Mouse (Mus musculus): ENCODE measurements around the gene Ticrr. TPM values are rescaled to one million over a fixed set of nuclear protein-coding genes. Genes with fewer than 3 reads are reported as not detected.

The Ticrr gene
- total RNA-seq, 2 experiments from 2014 or later: 0.11 TPM; not detected in 1

- no peak overlapping the region for H3K27ac ChIP-seq
- DNase-seq (ENCODE audit: extremely low spot score in 1 of 2, low spot score in 2 of 2): no peak
- intact Hi-C loops (cut with DNase I): no loop called here
- TF ChIP-seq CTCF (IDR thresholded peaks at IDR 0.05): no peak
- H3K4me3 ChIP-seq: no peak overlapping the region
These were observed 76.5 kb downstream of the Ticrr start for GRCm38 (mm10) chr7:79736511-79736910.

DNA sequence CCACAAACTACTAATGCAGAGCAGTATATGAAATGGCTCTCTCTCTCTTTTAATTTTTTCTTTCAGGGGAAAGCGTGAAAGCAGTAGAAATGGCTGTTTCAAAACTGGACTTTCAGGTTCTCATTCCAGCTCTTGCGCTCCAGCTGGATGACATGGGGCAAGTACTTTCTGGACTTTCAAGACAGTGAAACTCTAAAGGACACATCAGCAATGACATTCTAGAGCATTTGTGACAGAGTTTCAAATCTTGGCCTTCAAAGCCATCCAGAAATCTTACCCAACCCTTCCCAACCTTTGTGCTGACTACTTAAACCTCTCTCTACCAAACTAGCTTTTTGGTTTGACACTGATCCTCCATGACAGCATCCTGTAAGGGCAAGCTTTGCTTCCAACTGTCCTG, 78.9 kb downstream of the Ticrr start:
- TF ChIP-seq CTCF (IDR thresholded peaks at IDR 0.05): no peak
- Histone ChIP-seq H3K4me3 (no peak overlapping the region), H3K27ac (no peak overlapping the region)
- no peak for DNase-seq (ENCODE audit: extremely low spot score in 1 of 2, low spot score in 2 of 2)
- intact Hi-C loops (cut with DNase I): no loop called here

GRCm38 (mm10) chr7:79740279-79740678, 80.3 kb downstream of the Ticrr start:
- DNase-seq (ENCODE audit: extremely low spot score in 1 of 2, low spot score in 2 of 2): no peak
- Histone ChIP-seq H3K4me3 (no peak overlapping the region), H3K27ac (no peak overlapping the region)
- intact Hi-C loops (cut with DNase I): no loop called here
- no peak for TF ChIP-seq CTCF (IDR thresholded peaks at IDR 0.05)

DNA sequence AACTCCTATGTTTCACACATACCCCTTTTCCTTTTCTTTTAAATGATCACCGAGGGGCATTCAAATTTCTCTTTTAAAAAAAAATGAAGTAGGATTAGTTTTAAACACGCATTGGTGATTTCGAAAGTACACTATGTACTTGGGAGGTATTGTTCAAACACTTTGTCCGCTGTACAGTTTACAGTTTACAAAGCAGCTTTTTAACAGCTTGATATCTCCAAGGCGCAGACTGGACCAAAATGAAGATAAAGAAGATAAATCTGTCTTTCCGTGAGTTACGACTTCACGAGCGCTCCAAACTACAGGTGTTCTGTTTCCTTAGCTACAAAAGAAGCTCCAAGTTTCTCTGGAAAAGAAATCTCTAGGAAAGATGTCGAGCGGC, 82.3 kb downstream of the Ticrr start:
- peak overlapping the region; percentile 51 for H3K4me3 ChIP-seq
- no peak overlapping the region for H3K27ac ChIP-seq
- no peak for TF ChIP-seq CTCF (IDR thresholded peaks at IDR 0.05)
- intact Hi-C loops (cut with DNase I): no loop called here
- no peak for DNase-seq (ENCODE audit: extremely low spot score in 1 of 2, low spot score in 2 of 2)

- intact Hi-C loops (cut with DNase I): no loop called here
- no peak for TF ChIP-seq CTCF (IDR thresholded peaks at IDR 0.05)
- Histone ChIP-seq H3K27ac (peak within 1 kb of the TSS; percentile 40), H3K4me3 (peak within 1 kb of the TSS; percentile 51)
- peak; percentile 67 to 74 for DNase-seq (ENCODE audit: extremely low spot score in 1 of 2, low spot score in 2 of 2)
These were observed 82.9 kb downstream of the Ticrr start, which contains the start of the genes Pex11a and Wdr93 for GRCm38 (mm10) chr7:79742659-79743536. Gene Pex11a, minus strand, starts transcription at chr7:79743131. Gene Wdr93, plus strand, starts transcription at chr7:79743163.

- DNase-seq (ENCODE audit: extremely low spot score in 1 of 2, low spot score in 2 of 2): no peak
These were observed 84.1 kb downstream of the Ticrr start for GRCm38 (mm10) chr7:79744051-79744450.

DNA sequence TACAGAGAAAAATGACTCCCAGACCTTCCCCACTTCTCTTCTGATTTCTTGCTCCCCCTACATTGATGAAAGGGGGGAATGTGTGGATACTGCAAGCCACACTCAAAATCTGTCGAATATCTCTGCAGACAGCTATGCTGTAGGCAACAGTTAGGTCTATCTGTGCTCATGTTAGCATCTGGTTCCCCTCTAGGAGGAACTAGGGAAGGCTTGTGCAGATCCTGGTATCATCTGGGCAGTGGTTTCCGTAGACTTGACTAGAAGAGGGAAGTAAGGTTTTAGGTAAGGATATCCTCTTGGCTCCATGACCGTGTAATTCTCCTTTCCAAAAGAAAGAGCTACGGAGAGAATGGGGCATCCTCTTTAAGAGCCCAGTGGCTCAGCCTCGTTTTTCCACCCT, 84.6 kb downstream of the Ticrr start:
- DNase-seq (ENCODE audit: extremely low spot score in 1 of 2, low spot score in 2 of 2): no peak
- intact Hi-C loops (cut with DNase I): no loop called here
- no peak for TF ChIP-seq CTCF (IDR thresholded peaks at IDR 0.05)
- no peak overlapping the region for H3K4me3 ChIP-seq
- no peak overlapping the region for H3K27ac ChIP-seq

More at GRCm38 (mm10) chr7:79744051-79744450, 84.1 kb downstream of the Ticrr start:
- H3K27ac ChIP-seq: no peak overlapping the region; the same call in 1 of the 2 replicates
- TF ChIP-seq CTCF (IDR thresholded peaks at IDR 0.05): no peak
- H3K4me3 ChIP-seq: no peak overlapping the region
- intact Hi-C loops (cut with DNase I): no loop called here

DNA sequence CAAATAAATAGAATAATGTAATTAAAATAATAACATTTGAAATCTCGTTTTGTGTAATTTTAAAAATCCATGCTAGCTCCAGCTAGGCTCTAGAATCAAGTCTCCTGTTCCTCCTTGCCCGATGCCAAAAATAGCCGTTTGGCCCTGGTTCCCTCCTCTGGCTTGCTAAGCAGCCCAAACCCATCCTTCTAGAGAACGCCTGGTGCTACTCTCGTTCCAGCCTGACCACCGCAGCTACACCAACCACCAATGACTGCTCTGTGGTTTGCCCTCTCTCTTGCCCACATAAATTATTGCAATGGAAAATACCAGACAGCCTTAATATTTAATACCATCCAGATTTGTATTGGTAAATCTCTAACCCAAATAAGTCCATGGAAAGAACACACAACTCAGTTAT, 87.7 kb downstream of the Ticrr start:
- Histone ChIP-seq H3K27ac (no peak overlapping the region), H3K4me3 (no peak overlapping the region)
- no peak for TF ChIP-seq CTCF (IDR thresholded peaks at IDR 0.05)
- intact Hi-C loops (cut with DNase I): no loop called here
- no peak for DNase-seq (ENCODE audit: extremely low spot score in 1 of 2, low spot score in 2 of 2)

Other genes starting within 250 kb of the Ticrr start
- 100 to 1,000 TPM in 1 of 2 experiments, 10 to 100 TPM in 1; 86.7 to 100 TPM for gene Polg, start 193.8 kb upstream of the Ticrr start, total RNA-seq (2021)
- 1 to 10 TPM; 1.7 to 2.2 TPM for gene Rhcg, start 42.5 kb upstream of the Ticrr start, total RNA-seq (2021)
- gene Kif7, start 55.5 kb downstream of the Ticrr start, total RNA-seq (2021): 1 to 10 TPM; 1.4 to 1.7 TPM
- not detected for gene Plin1, start 72.7 kb downstream of the Ticrr start, total RNA-seq (2021)
- 10 to 100 TPM; 10.1 to 11.5 TPM for gene Pex11a, start 82.9 kb downstream of the Ticrr start, total RNA-seq (2021)
- gene Wdr93, start 83.0 kb downstream of the Ticrr start, total RNA-seq (2021): under 1 TPM in 1 of 2 experiments, not detected in 1; 0.35 TPM
- gene Mesp1, start 133.6 kb downstream of the Ticrr start, total RNA-seq (2021): under 1 TPM in 1 of 2 experiments, not detected in 1; 0.27 TPM
- gene Mesp2, start 150.5 kb downstream of the Ticrr start, total RNA-seq (2021): 1 to 10 TPM in 1 of 2 experiments, under 1 TPM in 1; 0.87 to 1.8 TPM
- 1 to 10 TPM; 2.9 to 7.0 TPM for gene Anpep, start 200.9 kb downstream of the Ticrr start, total RNA-seq (2021)

Data from left cerebral cortex, adult 2 months (tissue).